Mouse (Mus musculus) activated CD4-positive, CD25-positive, alpha-beta regulatory T cell, adult 4 months (primary cell): Measurements from ENCODE around the gene Synm. TPM values are rescaled to one million over a fixed set of nuclear protein-coding genes. Genes with fewer than 3 reads are reported as not detected.

Source experiments
- ATAC-seq: one replicate; pipeline ENCODE4 v1.8.0; 2017
- polyA plus RNA-seq, 2 experiments: library from polyadenylated mRNA; unstranded; fragments of 100-300 nt; shearing (Covaris generic); gene quantifications; one replicate each; pipeline ENCODE4 v1.2.1; 2017

The Synm gene
- polyA plus RNA-seq, 2 experiments from 2014 or later = not detected

DNA sequence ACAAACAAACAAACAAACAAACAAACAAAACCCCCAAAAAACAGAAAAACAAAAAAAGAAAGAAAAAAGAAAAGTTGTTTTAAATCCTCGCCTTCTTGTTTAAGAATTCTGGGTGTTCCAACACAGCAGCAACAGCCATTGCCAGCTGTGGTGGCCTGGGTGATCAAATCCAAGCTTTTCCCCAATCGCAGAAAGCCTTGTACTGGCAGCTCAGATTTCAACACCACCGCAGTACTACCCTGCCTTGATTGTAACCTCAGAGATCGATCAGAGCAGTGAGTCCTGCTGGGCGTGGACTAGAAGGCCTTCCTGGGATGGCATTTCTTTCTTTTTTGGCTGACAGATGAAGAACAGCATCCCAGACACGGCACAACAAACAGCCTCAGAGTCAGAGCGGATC is 63.6 kb downstream of the Synm start:
- no peak for ATAC-seq

DNA sequence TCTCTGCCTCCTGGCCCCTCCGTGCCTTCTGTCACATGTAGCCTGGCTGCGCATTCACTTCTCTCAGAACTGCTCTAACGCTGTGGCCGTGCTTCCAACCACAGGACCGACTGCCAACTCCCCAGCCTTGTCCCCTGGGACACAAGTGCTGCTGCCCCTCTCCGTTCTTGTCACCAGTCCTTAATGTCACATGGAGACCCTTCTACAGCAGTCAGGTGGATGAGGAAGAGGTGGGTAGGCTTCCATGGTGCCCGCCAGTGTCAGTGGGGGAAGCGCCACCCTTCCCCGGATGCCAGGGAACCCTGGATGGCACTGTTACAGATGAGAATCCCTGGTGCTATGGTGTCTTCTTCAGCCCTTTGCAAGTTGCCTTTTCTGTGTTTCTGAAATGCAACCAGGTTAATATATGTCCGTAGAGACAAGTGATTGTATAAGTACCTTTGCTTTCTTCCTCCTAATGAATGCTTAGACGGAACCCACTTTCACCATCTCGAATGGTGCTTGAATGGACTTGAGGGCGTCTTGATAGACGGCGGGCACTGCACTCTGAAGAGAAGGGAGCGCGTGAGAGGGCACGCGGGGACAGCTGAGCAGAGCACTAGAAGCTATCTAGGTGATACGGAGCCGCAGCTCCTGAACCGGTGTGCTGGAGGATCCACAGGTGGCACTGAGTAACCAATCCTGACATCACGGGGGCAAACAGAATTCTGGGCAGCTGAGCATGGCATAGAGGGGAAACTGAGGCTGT is 66.6 kb downstream of the Synm start:
- no peak for ATAC-seq

DNA sequence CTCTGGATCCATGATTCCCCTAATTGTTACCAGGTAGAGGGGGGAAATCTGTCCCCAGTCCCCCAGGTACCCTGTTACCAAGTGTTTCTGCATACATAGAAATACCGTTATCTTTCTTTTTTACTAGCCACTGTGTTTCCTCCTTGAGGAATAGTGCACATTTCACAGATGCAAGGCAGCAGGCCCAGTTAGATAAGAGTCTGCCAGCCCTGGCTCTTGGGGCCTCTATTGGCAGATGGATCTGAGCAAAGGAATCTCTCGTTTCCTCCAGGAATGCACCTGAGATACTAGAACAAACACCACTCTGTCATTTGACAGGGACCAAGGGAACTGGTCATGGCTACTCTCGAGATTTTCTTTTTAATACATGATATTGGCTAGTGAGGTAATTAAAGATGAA is 67.4 kb downstream of the Synm start:
- ATAC-seq = no peak

DNA sequence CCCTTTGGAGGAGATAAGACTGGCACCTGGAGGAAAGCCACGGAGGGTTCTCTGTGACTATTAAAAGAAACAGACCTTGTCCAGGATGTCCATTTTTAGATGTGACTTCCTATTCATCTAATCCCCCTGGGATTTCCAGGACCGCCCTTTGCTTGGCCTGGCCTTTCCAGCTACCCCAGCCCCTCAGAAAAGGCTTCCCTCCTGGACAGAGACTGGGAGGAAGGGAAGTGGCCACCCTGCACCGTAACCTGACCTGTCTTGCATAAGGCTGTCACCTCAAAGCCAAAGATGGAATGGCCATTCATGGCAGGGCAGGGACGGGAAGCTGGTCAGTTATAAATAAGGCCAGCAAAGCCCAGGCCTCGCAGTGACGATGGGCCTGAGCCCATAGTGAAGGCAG is 68.5 kb downstream of the Synm start:
- ATAC-seq = no peak

DNA sequence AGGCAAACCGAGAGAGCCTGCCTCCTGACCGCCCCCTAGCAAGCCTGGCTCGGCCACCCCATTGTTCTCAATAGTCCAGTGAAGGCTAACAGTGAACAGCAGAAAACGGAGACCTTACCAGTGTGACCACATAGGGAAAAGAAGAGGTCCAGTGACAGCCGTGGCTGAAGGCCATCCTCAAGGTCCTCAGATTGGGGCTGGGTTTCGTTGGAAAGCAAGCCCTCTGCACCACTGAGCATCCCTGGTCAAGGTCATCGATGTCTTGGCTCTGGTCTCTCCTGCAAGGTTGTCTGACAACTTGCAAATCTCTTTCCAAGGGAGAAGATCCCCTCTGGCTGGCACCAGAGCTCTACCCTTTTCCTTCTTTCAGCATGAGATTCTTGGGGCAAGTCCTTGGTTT is 69.7 kb downstream of the Synm start:
- no peak for ATAC-seq

DNA sequence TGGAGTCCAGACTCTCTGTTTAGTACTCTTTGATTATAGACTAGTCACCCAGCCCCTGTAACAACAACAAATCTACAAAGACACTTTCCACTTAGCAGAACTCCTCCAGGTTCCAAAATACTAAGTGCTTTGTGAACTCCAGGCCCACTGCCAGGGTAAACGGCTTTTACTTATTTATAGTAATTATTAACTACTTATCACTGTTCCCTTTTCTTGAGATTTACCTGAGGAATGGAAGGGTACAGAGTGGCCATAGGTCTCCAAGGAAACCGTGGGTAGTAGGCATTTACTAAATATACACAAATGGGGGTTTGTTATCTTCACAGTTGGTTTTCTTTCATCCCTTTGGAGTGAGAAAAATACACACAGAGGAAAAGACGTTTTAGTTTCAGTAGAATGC is 71.3 kb downstream of the Synm start:
- no peak for ATAC-seq

DNA sequence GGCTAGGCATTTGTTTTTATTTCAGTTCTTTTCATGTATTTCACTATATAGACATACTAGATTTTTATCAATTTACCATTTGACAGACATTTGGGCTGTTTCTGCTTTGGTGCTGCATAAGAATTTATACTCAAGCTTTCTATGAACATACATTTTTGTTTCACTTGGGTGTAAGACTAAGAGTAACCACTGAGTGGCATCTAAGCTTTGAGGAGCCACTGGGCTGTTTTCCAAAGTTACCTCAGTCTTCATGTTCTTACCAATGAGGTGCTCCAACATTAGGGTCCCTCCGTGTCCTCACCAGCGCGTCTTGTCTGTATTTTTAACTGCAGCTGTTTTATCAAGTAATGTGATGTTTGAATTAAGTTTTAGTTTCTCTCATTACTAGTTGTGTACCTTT is 73.0 kb downstream of the Synm start:
- ATAC-seq = no peak

DNA sequence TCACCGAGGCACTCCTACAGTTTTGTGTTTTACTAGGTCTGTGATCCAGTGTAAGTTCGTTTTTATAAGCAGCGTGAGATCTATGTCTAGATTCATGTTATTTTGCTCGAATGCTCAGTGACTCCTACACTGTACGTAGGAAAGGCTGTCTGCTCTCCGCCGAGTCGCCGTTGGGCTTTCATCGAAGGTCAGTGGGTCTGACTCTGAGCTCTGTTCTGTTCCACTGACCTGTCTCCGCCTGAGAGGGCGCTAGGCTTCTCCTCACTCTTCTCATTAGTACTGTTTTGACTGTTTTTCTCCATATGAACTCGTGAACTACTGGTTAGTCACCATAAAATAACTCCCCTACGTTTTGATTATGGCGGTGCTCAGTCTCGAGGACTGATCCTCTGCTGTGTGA is 76.5 kb downstream of the Synm start:
- no peak for ATAC-seq

DNA sequence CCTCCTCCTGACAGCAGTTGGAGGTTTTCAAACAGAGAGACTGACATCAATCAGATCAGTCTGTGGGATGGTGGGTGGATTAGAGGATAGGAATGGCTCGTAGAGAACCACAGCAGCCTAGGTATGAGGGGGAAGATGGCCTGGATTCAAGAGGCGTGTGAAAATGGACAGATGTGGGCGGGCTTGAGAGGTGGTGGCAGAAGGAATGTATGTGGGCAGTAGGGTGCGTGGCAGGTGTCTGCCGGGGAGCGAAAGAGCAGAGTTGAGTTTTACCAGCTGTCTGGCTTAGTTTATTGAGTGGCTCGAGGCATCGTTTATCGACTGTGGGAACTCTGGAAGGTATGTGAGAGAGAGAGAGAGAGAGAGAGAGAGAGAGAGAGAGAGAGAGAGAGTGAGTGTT is 78.5 kb downstream of the Synm start:
- no peak for ATAC-seq

Other genes with a start within 250 kb of the Synm start
- 10 to 100 TPM; 18.4 to 20.6 TPM for gene Lrrc28, start 114.5 kb downstream of the Synm start, polyA plus RNA-seq
- gene Ttc23, start 112.3 kb downstream of the Synm start, polyA plus RNA-seq = 1 to 10 TPM in 1 of 2 experiments, under 1 TPM in 1; 0.64 to 1.8 TPM
- gene Igf1r, start 193.1 kb upstream of the Synm start, polyA plus RNA-seq = 10 to 100 TPM; 11.3 to 19.2 TPM